In genomic region chr19:47323096-47323849, GRCm38 (mm10) we compare ENCODE assay signal across 15 mouse cellular contexts.
DNase-seq lines count a peak whose midpoint lies in the region; ATAC-seq and TF ChIP-seq lines count a peak whose summit lies in the region.
"Had no signal": no experiment of that assay in that cellular context is flagged by ENCODE, and none has a peak within 500 bp of the region (broad histone marks: within the 10 kb centered on the region; RNA-seq: fewer than 3 reads in every experiment).

No protein-coding gene starts in this region.

- no peaks in the 10 kb centered on the region for H3K4me1 ChIP-seq in hindbrain, postnatal 0 days (ENCODE audit: insufficient read depth, low read length)
- peaks cover 10% of the 10 kb centered on the region; the same call in 1 of the 2 replicates for H3K4me1 ChIP-seq in hindbrain, embryonic 11.5 days (replicated peaks; ENCODE audit: control insufficient read depth, insufficient read depth, low read length)
- H3K4me1 ChIP-seq in midbrain, postnatal 0 days (ENCODE audit: insufficient read depth, low read length): no peaks in the 10 kb centered on the region
- H3K4me1 ChIP-seq in midbrain, embryonic 16.5 days (ENCODE audit: control insufficient read depth, insufficient read depth, low read length): peaks cover 10% of the 10 kb centered on the region
- peaks cover 80% of the 10 kb centered on the region for H3K4me1 ChIP-seq in limb, embryonic 10.5 days
- H3K4me1 ChIP-seq in stomach, embryonic 16.5 days (ENCODE audit: control insufficient read depth, insufficient read depth, low read length): peaks cover 55% of the 10 kb centered on the region
- peaks cover 20% of the 10 kb centered on the region; the same call in 1 of the 2 replicates for H3K4me1 ChIP-seq in midbrain, embryonic 15.5 days

- DNase-seq in hindbrain, postnatal 0 days (ENCODE audit: low spot score): peak; percentile 71
- no peak for DNase-seq in hindbrain, embryonic 11.5 days (ENCODE audit: low spot score)
- DNase-seq in midbrain, postnatal 0 days (ENCODE audit: low spot score): peak; percentile 67
- no peak for DNase-seq in limb, embryonic 10.5 days (ENCODE audit: low spot score)
- DNase-seq: adrenal gland, adult 8-10 months; cerebellum, postnatal 36 days; gastrocnemius, postnatal 10 days; kidney, adult 2 months had no signal

- no peak overlapping the region for H3K4me3 ChIP-seq in hindbrain, postnatal 0 days (ENCODE audit: low read length)
- no peak overlapping the region for H3K4me3 ChIP-seq in hindbrain, embryonic 11.5 days (ENCODE audit: low read depth, low read length)
- H3K4me3 ChIP-seq in midbrain, postnatal 0 days (ENCODE audit: low read depth, low read length): no peak overlapping the region
- H3K4me3 ChIP-seq in midbrain, embryonic 16.5 days (ENCODE audit: low read depth, low read length): no peak overlapping the region
- no peak overlapping the region for H3K4me3 ChIP-seq in limb, embryonic 10.5 days
- no peak overlapping the region for H3K4me3 ChIP-seq in stomach, embryonic 16.5 days (replicated peaks; ENCODE audit: low read length)
- H3K4me3 ChIP-seq in midbrain, embryonic 15.5 days: no peak overlapping the region
- H3K4me3 ChIP-seq: erythroblast, embryonic 14.5 days; layer of hippocampus, adult 2 months; limb, embryonic 12.5 days; midbrain, embryonic 12.5 days had no signal

- no peaks in the 10 kb centered on the region for H3K9me3 ChIP-seq in hindbrain, postnatal 0 days (ENCODE audit: low read length)
- H3K9me3 ChIP-seq in hindbrain, embryonic 11.5 days (ENCODE audit: control insufficient read depth, low read length): no peaks in the 10 kb centered on the region
- H3K9me3 ChIP-seq in midbrain, postnatal 0 days (ENCODE audit: low read length): no peaks in the 10 kb centered on the region
- no peaks in the 10 kb centered on the region for H3K9me3 ChIP-seq in midbrain, embryonic 16.5 days (replicated peaks; ENCODE audit: control insufficient read depth, low read length, poor library complexity, severe bottlenecking)
- H3K9me3 ChIP-seq in limb, embryonic 10.5 days (replicated peaks): no peaks in the 10 kb centered on the region
- H3K9me3 ChIP-seq in stomach, embryonic 16.5 days (replicated peaks; ENCODE audit: control insufficient read depth, low read length): no peaks in the 10 kb centered on the region
- no peaks in the 10 kb centered on the region for H3K9me3 ChIP-seq in midbrain, embryonic 15.5 days
- H3K9me3 ChIP-seq: limb, embryonic 12.5 days; midbrain, embryonic 12.5 days had no signal

- no peaks in the 10 kb centered on the region for H3K36me3 ChIP-seq in hindbrain, postnatal 0 days (ENCODE audit: insufficient read depth, low read length)
- no peaks in the 10 kb centered on the region for H3K36me3 ChIP-seq in hindbrain, embryonic 11.5 days (ENCODE audit: control insufficient read depth, insufficient read depth, low read length)
- H3K36me3 ChIP-seq in midbrain, postnatal 0 days (ENCODE audit: insufficient read depth, low read length): no peaks in the 10 kb centered on the region
- no peaks in the 10 kb centered on the region for H3K36me3 ChIP-seq in midbrain, embryonic 16.5 days (ENCODE audit: control insufficient read depth, insufficient read depth, low read length)
- no peaks in the 10 kb centered on the region for H3K36me3 ChIP-seq in limb, embryonic 10.5 days
- no peaks in the 10 kb centered on the region for H3K36me3 ChIP-seq in stomach, embryonic 16.5 days (ENCODE audit: control insufficient read depth, insufficient read depth, low read length)
- no peaks in the 10 kb centered on the region for H3K36me3 ChIP-seq in midbrain, embryonic 15.5 days (replicated peaks)
- H3K36me3 ChIP-seq: limb, embryonic 12.5 days; midbrain, embryonic 12.5 days had no signal

- H3K4me2 ChIP-seq in hindbrain, postnatal 0 days (ENCODE audit: low read depth, low read length): no peak overlapping the region
- H3K4me2 ChIP-seq in hindbrain, embryonic 11.5 days (replicated peaks; ENCODE audit: low read depth, low read length): no peak overlapping the region
- no peak overlapping the region for H3K4me2 ChIP-seq in midbrain, postnatal 0 days (ENCODE audit: low read depth, low read length, poor library complexity, severe bottlenecking)
- H3K4me2 ChIP-seq in midbrain, embryonic 16.5 days (ENCODE audit: low read length): no peak overlapping the region
- H3K4me2 ChIP-seq in stomach, embryonic 16.5 days (ENCODE audit: low read depth, low read length): no peak overlapping the region
- no peak overlapping the region for H3K4me2 ChIP-seq in midbrain, embryonic 15.5 days
- H3K4me2 ChIP-seq: limb, embryonic 12.5 days; midbrain, embryonic 12.5 days had no signal

- no peak overlapping the region for H3K9ac ChIP-seq in hindbrain, postnatal 0 days (replicated peaks; ENCODE audit: low read length)
- H3K9ac ChIP-seq in hindbrain, embryonic 11.5 days (ENCODE audit: low read depth, low read length): no peak overlapping the region
- no peak overlapping the region for H3K9ac ChIP-seq in midbrain, postnatal 0 days (replicated peaks; ENCODE audit: low read length, poor library complexity, severe bottlenecking)
- no peak overlapping the region for H3K9ac ChIP-seq in midbrain, embryonic 16.5 days (ENCODE audit: low read depth, low read length)
- no peak overlapping the region for H3K9ac ChIP-seq in stomach, embryonic 16.5 days (ENCODE audit: low read length)
- H3K9ac ChIP-seq in midbrain, embryonic 15.5 days: no peak overlapping the region
- H3K9ac ChIP-seq: limb, embryonic 12.5 days; midbrain, embryonic 12.5 days had no signal

- no peak overlapping the region for H3K27ac ChIP-seq in hindbrain, postnatal 0 days
- no peak overlapping the region for H3K27ac ChIP-seq in hindbrain, embryonic 11.5 days (ENCODE audit: low read depth, low read length)
- no peak overlapping the region for H3K27ac ChIP-seq in midbrain, postnatal 0 days (ENCODE audit: low read depth, low read length)
- H3K27ac ChIP-seq in midbrain, embryonic 16.5 days (ENCODE audit: low read length): no peak overlapping the region
- peak overlapping the region; percentile 38 for H3K27ac ChIP-seq in limb, embryonic 10.5 days
- H3K27ac ChIP-seq in stomach, embryonic 16.5 days (ENCODE audit: low read length): peak overlapping the region; percentile 10
- H3K27ac ChIP-seq in midbrain, embryonic 15.5 days: no peak overlapping the region
- H3K27ac ChIP-seq: layer of hippocampus, adult 2 months; midbrain, embryonic 12.5 days had no signal

- peak; percentile 66; the same call in 1 of the 2 replicates for ATAC-seq in hindbrain, postnatal 0 days
- no peak for ATAC-seq in hindbrain, embryonic 11.5 days (ENCODE audit: low FRiP score)
- no peak for ATAC-seq in midbrain, postnatal 0 days (ENCODE audit: low FRiP score)
- no peak for ATAC-seq in midbrain, embryonic 16.5 days
- ATAC-seq in stomach, embryonic 16.5 days (ENCODE audit: insufficient read depth, low FRiP score): 0 out of 2 replicates have a peak, but pooled peaks have one; percentile 48
- no peak for ATAC-seq in midbrain, embryonic 15.5 days (replicated peaks)

- H3K27me3 ChIP-seq in hindbrain, postnatal 0 days (ENCODE audit: insufficient read depth, low read length): no peaks in the 10 kb centered on the region
- no peaks in the 10 kb centered on the region for H3K27me3 ChIP-seq in hindbrain, embryonic 11.5 days (ENCODE audit: control insufficient read depth, insufficient read depth, low read length)
- H3K27me3 ChIP-seq in midbrain, postnatal 0 days (ENCODE audit: insufficient read depth, low read length): no peaks in the 10 kb centered on the region
- no peaks in the 10 kb centered on the region for H3K27me3 ChIP-seq in midbrain, embryonic 16.5 days (ENCODE audit: control insufficient read depth, insufficient read depth, low read depth, low read length)
- H3K27me3 ChIP-seq in limb, embryonic 10.5 days (ENCODE audit: low read depth, poor library complexity, severe bottlenecking): no peaks in the 10 kb centered on the region
- no peaks in the 10 kb centered on the region for H3K27me3 ChIP-seq in stomach, embryonic 16.5 days (ENCODE audit: control insufficient read depth, insufficient read depth, low read length)
- H3K27me3 ChIP-seq in midbrain, embryonic 15.5 days (replicated peaks): no peaks in the 10 kb centered on the region
- H3K27me3 ChIP-seq: limb, embryonic 12.5 days; midbrain, embryonic 12.5 days had no signal

- WGBS in hindbrain, postnatal 0 days: 51% methylated on average over 11 of the region's 11 CpGs
- WGBS in hindbrain, embryonic 11.5 days: 66% methylated on average over 11 of the region's 11 CpGs
- 64% methylated on average over 11 of the region's 11 CpGs for WGBS in midbrain, postnatal 0 days
- 65% methylated on average over 11 of the region's 11 CpGs for WGBS in midbrain, embryonic 16.5 days
- WGBS in limb, embryonic 10.5 days: 74% methylated on average over 11 of the region's 11 CpGs
- 55% methylated on average over 11 of the region's 11 CpGs for WGBS in stomach, embryonic 16.5 days
- 65% methylated on average over 11 of the region's 11 CpGs for WGBS in midbrain, embryonic 15.5 days

- no peak for TF ChIP-seq CTCF in hindbrain, postnatal 0 days (IDR thresholded peaks at IDR 0.05; ENCODE audit: low read depth)
- no peak for TF ChIP-seq CTCF in midbrain, postnatal 0 days (IDR thresholded peaks at IDR 0.05)

Comparison
In these comparisons a context has a peak if more than half of its experiments do, and no peak if none do; other contexts are left out.
1. ATAC-seq: peak in hindbrain, postnatal 0 days (single experiment) and stomach, embryonic 16.5 days (single experiment); none in hindbrain, embryonic 11.5 days (single experiment), midbrain, postnatal 0 days (single experiment), midbrain, embryonic 16.5 days (single experiment) and midbrain, embryonic 15.5 days (single experiment).
2. DNase-seq: peak in hindbrain, postnatal 0 days (single experiment) and midbrain, postnatal 0 days (single experiment); none in hindbrain, embryonic 11.5 days (single experiment) and limb, embryonic 10.5 days (single experiment).
3. H3K27ac ChIP-seq: peak in limb, embryonic 10.5 days (single experiment) and stomach, embryonic 16.5 days (single experiment); none in hindbrain, postnatal 0 days (single experiment), hindbrain, embryonic 11.5 days (single experiment), midbrain, postnatal 0 days (single experiment), midbrain, embryonic 16.5 days (single experiment) and midbrain, embryonic 15.5 days (single experiment).